Mouse (Mus musculus): Measurements from ENCODE around the gene Ptcd2. TPM values are rescaled to one million over a fixed set of nuclear protein-coding genes. Genes with fewer than 3 reads are reported as not detected.

Ptcd2 gene
- total RNA-seq (2023; ENCODE audit: inconsistent age): 31.9 to 35.6 TPM (median 34.0 TPM) in 4 replicates

DNA sequence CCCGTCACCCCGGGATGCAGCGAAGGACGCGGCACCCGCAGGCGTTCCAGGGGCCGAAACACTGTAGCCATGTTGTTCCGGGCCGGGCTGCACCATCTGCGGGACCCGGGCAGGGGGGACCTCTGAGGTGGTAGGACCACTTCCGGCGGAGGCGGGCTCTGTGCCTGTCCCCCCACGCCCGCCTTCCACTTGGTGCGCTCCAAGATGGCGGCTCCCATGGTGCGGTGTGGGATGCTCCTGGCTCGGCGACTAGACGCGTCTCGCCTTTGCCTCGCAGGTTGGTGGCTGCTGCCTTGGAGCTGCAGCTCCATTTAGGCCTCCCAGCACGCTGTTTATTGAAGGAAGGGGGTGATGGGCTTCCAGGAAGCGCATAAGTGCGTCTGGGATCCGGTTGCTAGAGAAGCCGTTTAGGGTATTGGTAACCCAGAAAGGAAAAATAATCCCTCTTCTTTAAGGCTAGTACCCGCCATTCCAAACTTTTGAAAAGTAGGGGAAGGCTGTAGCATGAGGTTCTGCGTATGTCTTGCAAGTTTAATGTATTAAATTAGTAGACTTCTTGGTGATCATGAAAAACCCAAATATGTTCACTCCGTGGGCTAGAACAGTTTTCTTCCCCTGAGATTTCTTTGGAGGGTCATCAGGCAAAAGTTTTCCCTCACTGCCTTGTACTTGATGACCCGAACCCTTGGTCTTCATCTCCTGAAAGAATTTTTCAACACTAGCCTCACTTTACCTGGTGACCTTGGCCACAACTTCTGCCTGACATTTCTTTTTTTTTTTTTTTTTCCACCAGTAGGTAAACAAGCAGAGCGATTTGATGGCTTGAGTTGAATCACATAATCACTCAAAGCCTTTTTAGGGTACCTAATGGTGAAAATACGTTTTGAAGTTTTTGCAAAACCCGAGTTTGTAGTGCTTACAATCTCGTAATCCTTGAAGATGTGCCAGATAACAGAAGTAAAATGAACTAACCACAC is at the start of gene Ptcd2, which contains the start of gene Mrps27:
Ptcd2 (minus strand) TSS at position 107 of the 977 bp plus-strand sequence.
Mrps27 (plus strand) TSS at position 188 of the 977 bp plus-strand sequence.

Other genes with a start within 250 kb of the Ptcd2 start
- gene Zfp366, start 159.9 kb downstream of the Ptcd2 start, total RNA-seq (2023; ENCODE audit: inconsistent age): 0.24 to 0.57 TPM (median 0.42 TPM) in 4 replicates
- gene Mrps27, start 81 bp upstream of the Ptcd2 start, total RNA-seq (2023; ENCODE audit: inconsistent age): 11.0 to 19.9 TPM (median 14.0 TPM) in 4 replicates
- 0.06 TPM in 1 of 4 replicates, not detected in the others for gene Map1b, start 171.8 kb upstream of the Ptcd2 start, total RNA-seq (2023; ENCODE audit: inconsistent age)

All from B cell, adult (primary cell).